In genomic region chr9:108848419-108848818, GRCm38 (mm10) we compare ENCODE assay signal across 17 mouse cellular contexts.
"Had no signal": no experiment of that assay in that cellular context is flagged by ENCODE, and none has a peak within 500 bp of the region (broad histone marks: within the 10 kb centered on the region; RNA-seq: fewer than 3 reads in every experiment).

No protein-coding gene starts in this region.

- H3K9me3 ChIP-seq: midbrain, embryonic 10.5 days; midbrain, embryonic 12.5 days had no signal

- H3K27me3 ChIP-seq: midbrain, embryonic 12.5 days had no signal

- DNase-seq: lung, adult 18-20 months; lung, embryonic 14.5 days; lung, postnatal 10 days; lung, postnatal 4 days; midbrain, embryonic 14.5 days; retina, postnatal 1 day; right cerebral cortex, adult 18-20 months; right cerebral cortex, postnatal 25 days; right cerebral cortex, postnatal 4 days; spleen, adult 18-20 months; thymus, adult 18-20 months; thymus, postnatal 14 days; thymus, postnatal 36 days had no signal

- H3K4me2 ChIP-seq: lung, embryonic 14.5 days; midbrain, embryonic 12.5 days had no signal

- H3K9ac ChIP-seq: lung, embryonic 14.5 days; midbrain, embryonic 12.5 days had no signal

- ATAC-seq: midbrain, embryonic 16.5 days had no signal

- H3K27ac ChIP-seq: midbrain, embryonic 10.5 days; midbrain, embryonic 12.5 days had no signal

- H3K4me3 ChIP-seq: midbrain, embryonic 10.5 days; midbrain, embryonic 12.5 days; myocyte had no signal
